Mouse (Mus musculus): ENCODE results near the gene Mef2b.

GRCm38 (mm10) chr8:70134931-70135330, 4.6 kb upstream of the Mef2b start:
- TF ChIP-seq CTCF (IDR thresholded peaks at IDR 0.05; ENCODE audit: low read depth) (no peak), EP300 (IDR thresholded peaks at IDR 0.05; ENCODE audit: low read depth) (no peak)
